Mouse (Mus musculus) forebrain, embryonic 15.5 days (tissue): ENCODE measurements around the gene Sox30. TPM values are rescaled to one million over a fixed set of nuclear protein-coding genes. Genes with fewer than 3 reads are reported as not detected.

Source experiments
- ATAC-seq: fragments of 200-750 bp; cut with Nextera tagmentation; replicated peaks from 2 replicates; pipeline ENCODE4 v1.8.0; 2017; ENCODE audit warnings: mild to moderate bottlenecking, moderate TSS enrichment, moderate library complexity
- H3K27ac ChIP-seq: fragments of 300-500 bp; sonication (generic); replicated peaks from 2 replicates; pipeline ENCODE4 v1.5.1; 2015; ENCODE audit warnings: mild to moderate bottlenecking, inconsistent platforms
- H3K27me3 ChIP-seq: fragments of 300-500 bp; sonication (generic); 2 replicates; pipeline ENCODE4 v1.6.1; 2015; ENCODE audit warnings: inconsistent platforms
- H3K36me3 ChIP-seq: fragments of 300-500 bp; sonication (generic); 2 replicates; pipeline ENCODE4 v1.6.1; 2015; ENCODE audit warnings: mild to moderate bottlenecking, inconsistent platforms
- H3K4me1 ChIP-seq: fragments of 300-500 bp; sonication (generic); 2 replicates; pipeline ENCODE4 v1.6.1; 2015; ENCODE audit warnings: inconsistent platforms
- H3K4me2 ChIP-seq: fragments of 300-500 bp; sonication (generic); replicated peaks from 2 replicates; pipeline ENCODE4 v1.6.1; 2015; ENCODE audit warnings: mild to moderate bottlenecking, inconsistent platforms
- H3K4me3 ChIP-seq: fragments of 300-500 bp; sonication (generic); 2 replicates; pipeline ENCODE4 v1.5.1; 2015; ENCODE audit warnings: mild to moderate bottlenecking, inconsistent platforms
- H3K9ac ChIP-seq: fragments of 300-500 bp; sonication (generic); replicated peaks from 2 replicates; pipeline ENCODE4 v1.6.1; 2015; ENCODE audit warnings: mild to moderate bottlenecking, inconsistent platforms
- H3K9me3 ChIP-seq: fragments of 300-500 bp; sonication (generic); 2 replicates; pipeline ENCODE4 v1.6.1; 2016; ENCODE audit warnings: inconsistent platforms
- WGBS: fragments of 180-500 bp; shearing (Covaris S2); methylation state at CpG from one replicate; pipeline ENCODE4 v1.1.7; 2015; ENCODE audit warnings: mixed read lengths; 5-methylcytosine and 5-hydroxymethylcytosine counted together
- polyA plus RNA-seq: library from polyadenylated mRNA; unstranded; fragments of >200 nt; fragmentation: Nextera tagmentation; extraction: Ambion mirVana; gene quantifications from 2 replicates; pipeline ENCODE4 v1.2.1, GENCODE M21; 2015

Gene Sox30
- 0.17 and 0.18 TPM in 2 replicates for polyA plus RNA-seq

DNA sequence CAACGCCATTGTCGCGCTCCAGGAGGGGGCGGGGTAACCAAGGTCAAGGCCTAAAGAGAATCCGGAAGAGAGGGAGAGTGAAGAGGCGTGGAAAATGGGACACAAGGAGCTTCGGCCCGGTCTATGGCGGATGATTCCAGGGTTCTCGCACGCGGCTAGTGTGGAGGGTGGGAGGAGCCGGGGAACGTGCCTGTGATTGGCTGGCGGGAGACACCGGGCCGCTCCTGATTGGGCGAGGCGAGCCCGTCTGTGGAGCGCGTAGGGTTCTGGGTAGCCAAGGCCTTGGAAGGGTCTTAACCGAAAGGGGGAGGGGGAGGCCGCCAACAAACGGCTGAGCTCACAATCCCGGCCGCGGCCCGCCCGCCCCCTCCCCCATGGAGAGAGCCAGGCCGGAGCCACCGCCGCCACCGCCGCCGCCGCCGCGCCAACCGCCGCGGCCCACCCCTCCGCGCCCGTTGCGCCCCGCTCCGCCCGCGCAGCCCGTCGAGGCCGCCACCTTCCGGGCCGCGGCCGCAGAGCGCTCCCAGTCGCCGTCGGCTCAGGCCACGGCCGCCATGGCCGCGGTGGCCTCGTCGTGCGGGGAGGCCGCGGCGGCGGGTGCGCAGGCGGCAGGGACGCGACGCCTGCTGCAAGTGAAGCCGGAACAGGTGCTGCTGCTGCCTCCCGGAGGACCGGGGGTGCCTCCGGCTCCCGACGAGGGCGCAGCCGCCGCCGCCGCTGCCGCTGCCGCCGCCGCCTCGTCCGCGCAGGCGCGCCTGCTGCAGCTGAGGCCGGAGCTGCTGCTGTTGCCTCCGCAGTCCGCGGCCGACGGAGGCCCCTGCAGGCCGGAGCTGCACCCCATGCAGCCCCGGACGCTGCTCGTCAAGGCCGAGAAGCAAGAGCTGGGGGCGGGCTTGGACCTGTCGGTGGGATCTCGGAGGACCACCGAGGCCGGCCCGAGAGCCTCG, at the start of gene Sox30:
Gene Sox30 (plus strand): TSS at position 365 of the 947 bp plus-strand sequence.
- peak within 1 kb of the TSS; percentile 56 for H3K4me3 ChIP-seq
- no peaks in the 10 kb centered on the region for H3K9me3 ChIP-seq
- H3K4me1 ChIP-seq: 0 out of 2 replicates have a peak, but pooled peaks cover 3% of the 10 kb centered on the region
- H3K36me3 ChIP-seq: no peaks in the 10 kb centered on the region
- peak within 1 kb of the TSS; percentile 68 for H3K4me2 ChIP-seq
- peak; percentile 98 for ATAC-seq
- peak within 1 kb of the TSS; percentile 67 for H3K9ac ChIP-seq
- WGBS: 15% methylated on average over 67 of the region's 115 CpGs
- peak within 1 kb of the TSS; percentile 70 for H3K27ac ChIP-seq
- H3K27me3 ChIP-seq: no peaks in the 10 kb centered on the region

- no peaks in the 10 kb centered on the region for H3K27me3 ChIP-seq
- H3K27ac ChIP-seq: no peak overlapping the region
- peaks cover 35% of the 10 kb centered on the region for H3K36me3 ChIP-seq
- no peak overlapping the region for H3K4me3 ChIP-seq
- ATAC-seq: no peak
- no peak overlapping the region for H3K9ac ChIP-seq
- WGBS: 91% methylated on average over 10 of the region's 10 CpGs
- no peak overlapping the region for H3K4me2 ChIP-seq
- no peaks in the 10 kb centered on the region for H3K4me1 ChIP-seq
- no peaks in the 10 kb centered on the region for H3K9me3 ChIP-seq
Observed at GRCm38 (mm10) chr11:45932771-45933170, 47.3 kb upstream of the Sox30 start.

DNA sequence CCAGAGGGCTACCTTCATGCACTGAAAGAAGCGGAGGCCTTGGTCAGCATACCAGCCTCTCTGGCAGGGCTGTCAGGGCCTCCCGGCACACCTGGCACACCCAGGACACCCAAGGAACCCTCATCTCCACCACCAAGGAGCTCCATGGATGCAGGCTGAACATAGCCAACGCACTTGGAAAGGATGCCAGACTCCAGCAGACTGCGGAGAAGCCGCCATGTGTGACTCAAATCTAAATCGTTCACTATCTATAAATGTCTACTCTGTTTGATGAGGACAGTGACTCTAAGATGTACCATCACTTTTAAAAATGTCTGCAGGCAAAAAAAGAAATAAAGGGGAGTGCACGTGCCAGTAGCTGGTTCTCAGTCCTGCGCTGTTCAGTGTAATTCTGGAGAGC, 42.6 kb upstream of the Sox30 start:
- Histone ChIP-seq H3K4me1 (peaks cover under 1% of the 10 kb centered on the region; the same call in 1 of the 2 replicates), H3K4me2 (no peak overlapping the region), H3K9ac (no peak overlapping the region), H3K9me3 (no peaks in the 10 kb centered on the region), H3K4me3 (no peak overlapping the region), H3K27ac (no peak overlapping the region), H3K36me3 (peaks cover 31% of the 10 kb centered on the region), H3K27me3 (no peaks in the 10 kb centered on the region)
- ATAC-seq: no peak
- WGBS: 95% methylated on average over 8 of the region's 8 CpGs

- WGBS: 85% methylated on average over 8 of the region's 8 CpGs
- Histone ChIP-seq H3K9ac (no peak overlapping the region), H3K27ac (no peak overlapping the region)
Observed at GRCm38 (mm10) chr11:45938917-45939316, 41.2 kb upstream of the Sox30 start.

DNA sequence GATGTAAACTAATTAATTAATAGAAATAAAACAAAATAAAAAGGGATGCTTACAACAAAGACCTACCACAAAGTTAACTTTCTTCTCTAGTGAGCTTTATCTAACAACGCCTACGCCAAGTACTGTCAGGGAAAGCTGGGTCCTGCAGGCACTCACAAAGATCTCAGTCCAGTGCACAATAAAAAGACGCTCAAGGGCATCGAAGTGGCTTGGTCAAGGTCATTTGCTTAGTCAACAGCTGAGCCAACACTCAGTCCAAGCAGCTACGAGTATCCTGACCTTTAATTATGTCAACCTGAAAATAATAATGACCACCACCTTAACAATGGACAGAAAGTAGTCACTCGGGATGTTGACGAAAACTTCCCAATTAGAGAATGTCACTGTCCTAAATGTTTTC, 37.8 kb upstream of the Sox30 start:
- no peaks in the 10 kb centered on the region for H3K9me3 ChIP-seq
- no peak overlapping the region for H3K4me2 ChIP-seq
- H3K36me3 ChIP-seq: peaks cover 1% of the 10 kb centered on the region; the same call in 1 of the 2 replicates
- WGBS: 82% methylated on average over 7 of the region's 7 CpGs
- H3K4me3 ChIP-seq: no peak overlapping the region
- H3K27ac ChIP-seq: no peak overlapping the region
- no peaks in the 10 kb centered on the region for H3K27me3 ChIP-seq
- ATAC-seq: no peak
- peaks cover 16% of the 10 kb centered on the region for H3K4me1 ChIP-seq
- H3K9ac ChIP-seq: no peak overlapping the region

More at GRCm38 (mm10) chr11:45938917-45939316, 41.2 kb upstream of the Sox30 start:
- peaks cover 20% of the 10 kb centered on the region; the same call in 1 of the 2 replicates for H3K36me3 ChIP-seq
- H3K9me3 ChIP-seq: no peaks in the 10 kb centered on the region
- H3K4me3 ChIP-seq: no peak overlapping the region
- no peak for ATAC-seq
- H3K4me1 ChIP-seq: peaks cover 15% of the 10 kb centered on the region
- H3K4me2 ChIP-seq: no peak overlapping the region
- no peaks in the 10 kb centered on the region for H3K27me3 ChIP-seq

GRCm38 (mm10) chr11:45943108-45943705, 36.9 kb upstream of the Sox30 start:
- H3K9me3 ChIP-seq: no peaks in the 10 kb centered on the region
- ATAC-seq: peak; percentile 39
- peak overlapping the region; percentile 78 for H3K4me2 ChIP-seq
- 28% methylated on average over 7 of the region's 7 CpGs for WGBS
- H3K4me1 ChIP-seq: peaks cover 16% of the 10 kb centered on the region
- H3K27ac ChIP-seq: peak overlapping the region; percentile 58
- H3K9ac ChIP-seq: peak overlapping the region; percentile 85
- no peaks in the 10 kb centered on the region for H3K36me3 ChIP-seq
- H3K27me3 ChIP-seq: no peaks in the 10 kb centered on the region
- peak overlapping the region; percentile 83 for H3K4me3 ChIP-seq

DNA sequence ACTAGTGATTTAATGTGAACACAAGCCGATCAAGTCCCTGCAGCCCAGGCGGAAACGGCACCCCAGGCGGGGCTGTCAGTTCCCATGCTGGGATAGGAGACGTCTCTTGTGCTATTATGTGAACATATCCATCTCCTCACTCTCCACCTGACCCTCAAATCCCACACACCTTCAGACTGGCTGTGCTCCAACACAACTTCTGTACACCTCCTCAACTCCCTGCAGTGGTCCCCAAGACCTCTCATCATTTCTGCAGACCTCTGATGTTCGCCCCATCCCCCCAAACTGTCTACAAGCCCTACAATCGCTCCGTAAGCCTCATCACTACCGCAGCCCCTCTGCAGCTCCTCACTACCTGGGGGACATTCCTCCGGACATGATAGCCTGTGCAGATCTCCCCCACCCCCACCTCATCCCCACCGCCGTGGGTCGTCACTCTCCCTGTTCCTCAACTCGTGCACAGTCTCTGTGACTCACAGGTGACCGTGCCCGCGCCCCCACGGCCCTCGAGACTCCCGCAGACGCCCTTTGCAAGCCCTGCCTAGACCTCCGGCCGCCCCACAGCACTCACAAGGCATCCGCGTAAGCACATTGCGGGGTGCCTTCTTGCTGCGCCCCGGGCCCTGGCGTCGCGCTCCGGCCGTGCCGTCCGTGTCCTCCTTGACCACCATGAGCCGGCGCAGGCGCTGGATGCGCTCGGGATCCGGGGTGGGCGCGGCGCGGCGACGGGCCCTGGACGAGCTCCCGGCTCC, 36.0 kb upstream of the Sox30 start:
- Histone ChIP-seq H3K27ac (peak overlapping the region; percentile 68), H3K4me1 (peaks cover 16% of the 10 kb centered on the region), H3K9me3 (no peaks in the 10 kb centered on the region), H3K9ac (peak overlapping the region; percentile 85), H3K4me2 (peak overlapping the region; percentile 78), H3K27me3 (no peaks in the 10 kb centered on the region), H3K36me3 (peaks cover 3% of the 10 kb centered on the region; the same call in 1 of the 2 replicates), H3K4me3 (peak overlapping the region; percentile 83)
- ATAC-seq: peak; percentile 60
- WGBS: under 1% methylated on average over 48 of the region's 49 CpGs

DNA sequence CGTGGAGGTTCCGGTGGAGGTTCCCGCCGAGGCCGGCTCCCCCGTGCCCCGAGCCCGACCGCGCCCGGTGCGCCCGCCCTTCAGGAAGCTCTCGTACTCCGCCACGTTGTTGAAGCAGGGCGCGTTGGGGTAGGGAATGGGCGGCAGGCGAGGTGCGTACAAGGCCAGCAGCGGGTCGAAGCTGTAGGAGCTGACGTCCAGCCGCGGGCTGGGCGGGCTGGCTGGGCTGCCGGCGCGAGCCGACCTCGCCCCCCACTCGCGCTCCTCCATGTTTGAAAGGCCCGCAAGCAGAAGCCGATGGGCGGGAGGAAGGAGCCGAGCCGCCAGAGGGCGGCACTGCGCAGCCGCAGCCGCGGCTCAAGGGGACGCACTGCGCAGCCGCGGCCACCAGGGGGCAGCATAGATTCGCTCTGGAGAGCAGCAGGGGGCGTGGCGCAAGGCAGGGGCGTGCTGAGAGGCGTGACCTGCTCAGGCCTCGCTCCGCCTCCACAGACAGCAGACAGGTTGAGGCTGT, 35.4 kb upstream of the Sox30 start, which contains the start of gene Lsm11:
Gene Lsm11 (minus strand): TSS at position 293 of the 514 bp plus-strand sequence.
- Histone ChIP-seq H3K9ac (peak within 1 kb of the TSS; percentile 85), H3K36me3 (peaks cover 7% of the 10 kb centered on the region), H3K27me3 (no peaks in the 10 kb centered on the region), H3K4me2 (peak within 1 kb of the TSS; percentile 78), H3K9me3 (no peaks in the 10 kb centered on the region), H3K4me3 (peak within 1 kb of the TSS; percentile 83), H3K27ac (peak within 1 kb of the TSS; percentile 68), H3K4me1 (peaks cover 16% of the 10 kb centered on the region)
- under 1% methylated on average over 55 of the region's 55 CpGs for WGBS
- peak; percentile 79 for ATAC-seq

- Histone ChIP-seq H3K4me2 (no peak overlapping the region), H3K4me1 (peaks cover 16% of the 10 kb centered on the region), H3K9ac (no peak overlapping the region), H3K9me3 (no peaks in the 10 kb centered on the region), H3K27me3 (no peaks in the 10 kb centered on the region), H3K4me3 (no peak overlapping the region), H3K36me3 (peaks cover 13% of the 10 kb centered on the region), H3K27ac (no peak overlapping the region)
- ATAC-seq: no peak
- WGBS: 78% methylated on average over 4 of the region's 4 CpGs
Observed at GRCm38 (mm10) chr11:45946796-45947195, 33.3 kb upstream of the Sox30 start.

DNA sequence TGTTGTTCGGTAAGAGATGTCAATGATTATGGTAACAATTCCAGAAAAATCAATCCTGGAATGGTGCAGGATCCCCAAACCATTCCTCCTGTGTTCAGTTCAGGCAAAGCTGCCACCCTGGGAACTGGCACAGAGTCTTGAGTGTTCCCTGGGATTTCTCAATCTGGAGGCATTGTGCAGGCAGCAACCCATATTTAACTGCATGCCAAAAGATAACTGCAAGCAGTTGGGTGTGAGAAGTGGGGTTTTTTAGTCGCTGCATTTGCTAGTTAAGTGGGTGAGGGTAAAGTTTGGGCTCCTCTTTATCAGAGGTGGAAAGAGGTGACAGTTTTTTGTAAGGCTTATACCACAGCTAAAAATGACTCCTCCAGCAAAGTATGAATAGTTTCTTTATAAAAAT, 32.6 kb upstream of the Sox30 start:
- Histone ChIP-seq H3K4me1 (peaks cover 16% of the 10 kb centered on the region), H3K4me2 (no peak overlapping the region), H3K27ac (no peak overlapping the region), H3K4me3 (no peak overlapping the region), H3K9me3 (no peaks in the 10 kb centered on the region), H3K9ac (no peak overlapping the region), H3K36me3 (peaks cover 18% of the 10 kb centered on the region), H3K27me3 (no peaks in the 10 kb centered on the region)
- ATAC-seq: no peak
- WGBS: 83% methylated on average over 2 of the region's 2 CpGs

DNA sequence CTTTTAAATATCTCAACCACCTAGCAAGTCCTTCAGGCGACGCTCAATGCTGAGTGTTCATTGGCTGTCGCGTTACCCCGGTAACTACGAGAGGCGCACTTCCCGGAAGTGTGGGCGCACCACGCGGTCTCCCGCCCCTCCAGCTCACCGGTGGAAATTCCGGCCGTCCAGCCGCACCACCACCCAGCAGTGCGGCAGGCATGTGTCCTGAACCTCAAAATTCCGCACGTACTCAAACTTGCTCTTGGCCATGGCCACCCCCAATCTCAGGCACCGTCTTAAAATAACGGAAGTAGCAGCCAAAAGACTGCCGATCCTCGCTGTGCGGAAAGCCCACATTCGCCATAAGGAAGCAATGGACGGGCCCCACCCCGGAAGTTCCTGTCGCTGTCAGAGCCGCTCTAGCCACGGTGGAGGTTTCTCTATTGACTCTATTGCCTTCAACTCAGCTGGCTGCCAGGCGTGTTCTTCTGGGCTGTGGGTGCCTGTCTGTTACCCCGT, 24.9 kb upstream of the Sox30 start, which contains the start of gene Thg1l:
Gene Thg1l (minus strand): TSS at position 368 of the 501 bp plus-strand sequence.
- peak within 1 kb of the TSS; percentile 65 for H3K4me3 ChIP-seq
- peak within 1 kb of the TSS; percentile 48 for H3K4me2 ChIP-seq
- H3K36me3 ChIP-seq: peaks cover 8% of the 10 kb centered on the region
- under 1% methylated on average over 32 of the region's 32 CpGs for WGBS
- 0 out of 2 replicates have a peak, but pooled peaks cover 3% of the 10 kb centered on the region for H3K27me3 ChIP-seq
- H3K27ac ChIP-seq: peak within 1 kb of the TSS; percentile 75
- H3K9ac ChIP-seq: peak within 1 kb of the TSS; percentile 53
- H3K4me1 ChIP-seq: peaks cover 5% of the 10 kb centered on the region
- H3K9me3 ChIP-seq: no peaks in the 10 kb centered on the region
- peak; percentile 99 for ATAC-seq
